Mouse (Mus musculus): ENCODE data around the gene AI661453.

AI661453 gene

DNA sequence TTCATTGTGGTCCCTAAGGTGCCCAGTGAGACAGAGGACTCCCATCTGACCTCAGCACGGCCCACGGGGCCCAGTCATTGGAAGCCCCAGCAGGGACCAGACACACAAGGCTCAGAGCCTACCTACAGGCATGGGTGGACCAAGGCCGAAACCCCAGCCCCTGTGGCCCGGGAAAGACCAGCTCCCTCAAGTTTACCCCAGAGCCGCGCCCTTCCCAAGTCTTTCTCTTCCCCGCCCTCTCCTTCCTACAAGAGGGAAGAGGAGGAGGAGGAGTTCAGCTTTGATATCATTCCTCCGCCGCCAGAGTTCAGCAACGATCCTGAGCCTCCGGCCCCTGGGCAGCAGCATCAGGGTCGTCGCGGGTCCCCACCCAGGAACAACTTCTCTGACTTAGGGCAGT is 31.6 kb downstream of the AI661453 start:
- DNase-seq = no peak

DNA sequence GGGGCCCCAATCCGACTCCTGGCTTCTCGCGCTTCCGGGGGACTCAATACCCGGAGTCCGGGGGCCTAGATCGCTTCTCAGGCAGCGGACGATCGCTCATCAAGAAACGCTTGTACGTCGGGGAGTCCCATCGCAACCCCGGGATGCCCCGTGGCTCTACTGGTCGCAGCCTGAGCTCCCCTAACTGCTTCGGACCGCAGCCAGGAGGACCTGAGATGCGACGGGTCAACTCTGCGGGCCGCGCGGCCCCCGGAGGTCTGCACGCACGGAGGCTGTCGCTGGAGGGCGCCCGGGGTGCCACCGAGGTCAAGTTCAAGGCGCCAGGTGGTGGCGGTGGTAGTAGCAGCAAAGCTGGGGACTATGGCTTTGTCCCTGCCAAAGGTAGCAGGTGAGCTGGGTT is 32.1 kb downstream of the AI661453 start:
- peak; percentile 30 for DNase-seq

DNA sequence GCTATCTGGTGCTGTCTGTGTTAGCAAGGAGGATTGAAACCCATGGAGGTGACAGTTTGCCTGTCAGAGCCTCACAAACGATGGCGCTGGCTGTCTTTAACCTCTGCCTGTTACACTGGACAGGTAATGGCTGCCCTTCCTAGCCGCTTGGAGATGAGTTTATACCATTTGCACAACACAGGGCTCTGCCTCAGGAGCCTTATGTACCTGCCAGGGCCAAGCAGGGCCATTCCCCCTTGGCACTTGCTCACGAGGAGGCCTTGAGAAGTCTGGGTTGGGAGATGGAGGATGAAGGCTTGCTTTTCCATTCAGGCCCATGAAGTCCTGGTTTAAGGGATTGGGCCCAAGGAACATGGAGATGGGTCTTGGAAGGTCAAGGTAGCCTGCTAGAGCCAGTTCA is 33.2 kb downstream of the AI661453 start:
- DNase-seq = no peak

DNA sequence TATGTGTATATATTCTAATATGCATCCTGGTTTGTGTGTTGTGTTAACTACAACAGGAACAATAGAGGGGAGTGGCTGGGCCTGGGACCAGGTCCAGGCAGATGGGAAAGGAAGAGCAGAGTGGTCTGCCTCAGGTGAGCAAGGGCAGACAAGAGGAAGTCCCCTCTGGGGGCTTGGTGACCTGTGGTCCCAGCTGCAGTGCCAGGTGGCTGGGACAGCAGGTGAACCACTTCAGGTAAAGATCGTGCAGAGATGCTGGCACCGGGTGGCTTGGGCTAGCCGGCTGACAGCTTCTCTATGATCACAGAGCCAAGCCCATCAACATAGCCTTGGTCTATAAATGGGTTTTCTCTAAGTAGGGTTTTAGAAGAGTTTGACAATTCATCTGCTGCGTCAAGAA is 33.7 kb downstream of the AI661453 start:
- DNase-seq = peak; percentile 81

DNA sequence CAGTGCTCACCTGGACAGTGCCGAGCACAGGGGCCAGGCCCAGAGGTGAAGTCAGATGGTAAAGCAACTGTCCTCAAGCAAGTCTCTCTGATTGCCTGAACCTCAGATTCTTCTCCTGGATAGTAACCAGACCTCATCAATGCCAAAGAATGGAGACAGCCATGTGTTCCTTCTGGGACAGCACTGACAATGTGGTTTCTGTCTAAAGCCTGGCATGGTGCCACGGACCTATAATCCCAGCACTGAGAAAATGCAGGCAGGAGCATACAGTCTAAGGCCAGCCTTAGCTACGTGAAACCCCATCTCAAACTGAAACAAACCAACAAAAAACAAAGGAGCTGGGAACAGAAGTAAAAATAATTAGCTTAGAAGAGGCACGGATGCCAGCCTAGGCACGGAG is 34.3 kb downstream of the AI661453 start:
- DNase-seq = peak; percentile 87

DNA sequence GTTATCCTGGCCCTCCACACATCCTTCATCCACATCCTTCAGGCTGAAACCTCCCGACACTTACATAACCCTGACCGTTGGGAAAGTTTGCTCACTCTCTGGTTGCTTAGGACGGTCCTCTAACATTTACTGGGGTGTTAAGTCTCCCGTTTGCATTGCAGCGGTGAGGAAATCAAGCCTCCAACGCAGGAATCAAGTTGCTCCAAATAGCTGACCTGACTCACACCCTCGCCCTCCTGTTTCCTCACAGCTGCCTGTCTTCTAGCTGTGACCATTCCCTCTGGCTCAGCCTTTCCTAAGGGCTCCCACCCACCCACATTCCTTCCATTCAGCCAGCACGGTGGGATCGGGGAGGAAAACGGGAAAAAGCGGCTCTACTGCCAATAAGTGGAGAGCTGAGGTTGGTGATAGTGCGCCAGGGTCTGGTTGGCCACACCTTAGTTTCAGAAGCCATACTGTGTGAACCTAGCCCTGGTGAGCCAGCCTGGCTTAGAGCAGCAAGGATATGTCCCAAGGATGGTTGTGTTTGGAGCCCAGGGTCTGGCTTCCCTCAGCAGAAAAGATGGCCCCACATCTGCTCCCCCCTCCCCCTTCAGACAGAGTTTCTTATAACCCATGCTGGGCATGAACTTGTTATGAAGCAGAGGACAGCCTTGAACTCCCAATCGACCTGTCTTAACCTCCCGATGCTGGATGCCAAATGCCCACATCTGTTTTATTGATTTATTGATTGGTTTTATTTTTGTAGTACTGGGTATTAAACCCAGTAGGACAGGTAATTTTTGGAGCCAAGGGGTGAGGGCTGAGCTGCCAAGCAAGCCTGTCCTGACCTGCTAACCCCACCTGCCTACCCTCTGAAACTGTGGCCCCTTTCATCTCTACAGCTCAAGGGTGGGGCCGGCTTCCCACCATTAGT is 36.3 kb downstream of the AI661453 start:
- no peak for DNase-seq

DNA sequence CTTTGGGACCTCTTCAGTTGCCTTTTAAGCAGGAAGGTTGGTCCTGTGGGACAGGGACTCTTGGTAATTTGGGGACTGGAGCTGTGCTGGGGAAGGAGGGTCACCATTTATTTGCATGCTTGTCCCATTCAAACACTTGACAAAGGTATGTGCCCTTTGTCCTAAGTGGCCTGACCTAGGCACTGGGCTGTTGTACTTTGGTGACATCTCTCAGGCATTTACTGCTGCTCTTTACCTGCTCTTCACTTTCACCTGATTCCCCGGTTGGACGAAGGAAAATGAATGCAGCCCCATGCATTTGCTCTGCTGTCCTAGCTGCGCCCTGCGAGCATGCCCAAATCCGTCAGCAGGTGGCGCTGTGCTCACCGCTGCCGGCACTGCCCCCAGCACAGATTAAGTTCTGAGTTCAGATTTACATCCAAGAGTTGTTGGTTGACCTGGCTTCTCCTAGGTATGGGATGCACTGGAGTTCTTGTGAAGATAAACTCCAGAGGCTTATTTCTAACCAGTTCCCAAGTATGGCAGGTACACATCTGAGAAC is 37.1 kb downstream of the AI661453 start:
- no peak for DNase-seq

DNA sequence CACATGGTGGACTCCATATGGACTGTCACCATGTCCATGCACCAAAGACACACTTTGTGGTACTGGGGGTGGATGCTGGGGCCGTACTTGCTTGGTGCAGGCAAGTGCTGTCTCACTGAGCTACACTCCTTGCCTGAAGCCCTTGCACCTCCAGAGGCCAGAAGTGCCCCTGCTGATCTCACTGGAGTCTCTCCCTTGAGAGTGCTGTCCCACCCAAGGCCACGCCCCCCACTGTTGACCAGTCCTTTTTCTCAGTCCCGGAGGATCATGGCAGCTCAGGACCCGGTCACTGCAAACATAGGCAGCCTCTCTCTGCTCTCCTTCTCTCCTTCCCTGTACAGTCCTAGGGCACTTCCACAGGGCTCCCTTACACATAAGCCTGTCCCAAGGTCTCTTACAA is 37.8 kb downstream of the AI661453 start:
- no peak for DNase-seq

DNA sequence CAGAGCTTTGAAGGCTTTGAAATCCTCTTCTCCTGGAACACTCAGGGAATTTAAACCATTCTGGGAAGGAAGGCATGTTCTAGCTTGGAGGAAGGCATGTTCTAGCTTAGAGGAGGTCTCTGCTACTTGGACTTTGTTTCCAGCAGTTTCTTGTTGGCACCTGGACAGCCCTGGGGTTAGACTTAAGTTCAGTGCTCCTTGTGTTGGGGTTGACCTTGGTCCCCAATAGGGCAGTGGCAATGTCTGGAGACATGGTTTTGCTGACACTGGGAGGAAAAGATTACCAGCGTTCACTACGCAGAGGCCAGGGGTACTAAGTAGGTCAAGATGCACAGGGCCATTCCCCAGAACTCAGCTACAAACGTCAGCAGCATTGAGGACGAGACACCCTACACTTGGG is 38.8 kb downstream of the AI661453 start:
- no peak for DNase-seq

DNA sequence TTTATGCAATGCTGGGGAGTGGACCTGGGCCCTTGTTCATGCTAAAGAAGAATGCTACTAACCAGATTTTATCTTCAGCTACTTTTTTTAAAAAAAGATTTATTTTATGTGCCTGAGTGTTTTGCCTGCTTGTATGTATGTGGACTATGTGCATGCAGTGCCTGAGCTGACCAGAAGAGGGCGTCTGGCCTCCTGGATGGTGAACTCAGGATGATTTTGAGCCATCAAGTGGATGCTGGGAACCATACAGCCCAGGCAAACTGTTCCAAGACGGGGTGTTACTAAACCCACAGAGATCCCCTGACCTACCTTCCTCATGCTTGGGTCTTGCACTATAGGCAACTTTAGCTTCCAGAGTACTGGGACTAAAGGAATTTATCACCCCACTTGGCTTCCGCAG is 39.3 kb downstream of the AI661453 start:
- no peak for DNase-seq

DNA sequence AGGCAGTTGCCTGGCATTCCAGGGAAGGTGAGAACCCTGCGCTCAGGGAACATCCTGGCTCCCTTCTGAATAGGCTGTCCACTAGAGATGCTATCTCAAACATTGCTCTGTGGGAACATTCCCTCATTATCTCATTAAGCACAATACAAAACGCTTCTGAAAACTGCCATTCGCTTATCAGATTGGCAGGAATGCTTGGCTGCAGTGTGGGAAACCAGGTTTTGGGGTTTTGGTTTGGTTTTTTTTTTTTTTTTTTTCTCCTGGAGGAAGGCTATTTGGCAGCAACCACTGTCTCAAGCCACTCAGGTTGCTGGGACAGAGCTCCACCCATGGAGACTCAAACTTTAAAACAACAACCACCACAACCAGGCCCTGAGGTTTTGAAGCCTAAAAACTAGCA is 43.5 kb downstream of the AI661453 start:
- no peak for DNase-seq

DNA sequence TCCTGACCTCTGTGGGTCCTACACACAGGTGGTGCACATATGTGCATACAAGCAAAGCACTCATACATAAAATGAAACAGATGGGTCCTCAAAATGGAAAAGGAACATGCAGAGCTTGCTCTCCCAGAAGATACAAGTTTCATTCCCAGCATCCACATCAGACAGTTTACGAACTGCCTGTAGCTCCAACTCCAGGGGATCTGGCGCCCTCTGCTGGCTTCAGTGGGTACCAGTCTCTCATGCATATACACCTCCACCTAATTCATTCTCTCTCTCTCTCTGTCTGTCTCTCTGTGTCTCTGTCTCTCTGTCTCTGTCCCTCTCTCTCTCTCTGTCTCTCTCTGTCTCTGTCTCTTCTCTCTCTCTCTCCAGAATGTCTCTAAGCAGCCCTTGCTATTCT is 46.0 kb downstream of the AI661453 start:
- DNase-seq = no peak

DNA sequence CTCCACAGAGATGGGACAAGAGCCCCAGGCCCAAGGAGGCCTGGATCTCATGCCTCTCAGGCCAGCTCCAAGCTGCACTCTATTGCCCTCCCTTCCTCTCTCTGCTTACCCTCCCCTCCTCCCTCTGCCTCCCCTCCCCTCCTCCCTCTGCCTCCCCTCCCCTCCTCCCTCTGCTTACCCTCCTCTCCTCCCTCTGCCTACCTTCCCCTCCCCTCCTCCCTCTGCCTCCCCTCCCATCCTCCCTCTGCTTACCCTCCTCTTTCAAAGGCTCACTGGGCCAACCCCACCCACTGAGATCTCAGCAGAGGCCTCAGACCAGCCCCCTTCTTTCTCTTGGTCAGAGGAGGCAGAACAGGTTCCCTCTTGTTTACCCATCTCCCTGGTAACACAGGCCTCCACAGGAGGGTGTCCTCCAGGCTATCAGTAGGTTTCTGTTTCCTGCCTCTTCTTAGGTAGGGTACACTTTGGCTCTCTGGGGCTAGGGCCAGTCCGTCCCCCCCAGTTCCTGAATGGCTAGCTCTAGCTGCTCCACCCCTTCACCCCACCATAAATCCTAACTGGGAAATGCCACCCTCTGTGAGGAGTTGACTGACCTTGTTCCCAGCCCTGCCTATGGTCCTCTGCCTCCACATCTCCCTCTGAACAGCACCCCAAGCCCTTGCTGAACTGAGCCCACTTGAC is 48.0 kb downstream of the AI661453 start:
- no peak for DNase-seq

DNA sequence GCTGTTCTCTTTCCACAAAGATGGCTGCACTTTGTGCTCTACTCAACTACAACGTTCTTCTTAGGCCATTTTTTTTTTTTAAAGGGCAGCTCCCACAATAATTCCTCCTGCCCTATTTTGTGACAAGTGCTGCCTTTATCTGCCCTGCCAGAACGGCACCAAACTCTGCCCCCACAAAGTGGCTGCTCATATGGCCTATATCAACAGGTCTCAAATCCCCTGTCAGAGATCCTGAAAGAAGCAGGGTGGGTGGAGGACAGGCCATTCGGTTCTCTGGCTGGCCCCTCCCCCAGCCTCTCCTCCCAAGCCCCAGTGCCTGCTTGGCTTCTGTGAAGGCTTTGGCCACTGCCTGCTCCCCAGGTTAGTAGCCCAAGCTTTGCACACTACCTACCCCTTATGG is 48.6 kb downstream of the AI661453 start:
- DNase-seq = no peak

DNA sequence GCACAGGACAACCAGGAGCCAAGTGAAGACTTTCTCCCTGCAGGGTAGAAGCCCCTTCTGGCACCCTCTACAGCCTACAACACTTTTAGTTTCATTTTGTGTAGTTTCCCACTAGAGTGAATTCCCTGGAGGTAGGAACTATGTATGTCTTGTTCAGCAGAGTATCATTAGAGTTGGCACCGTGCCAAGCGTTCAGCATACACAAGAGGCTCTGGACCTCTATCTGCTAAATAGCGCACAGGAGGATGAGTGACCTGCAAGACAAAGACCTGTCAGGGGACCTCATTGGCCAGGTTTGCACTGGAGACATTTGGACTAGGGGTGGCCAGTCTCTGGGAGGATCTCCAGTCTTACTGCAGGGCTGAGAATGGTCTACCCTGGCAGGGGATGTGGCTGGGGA is 49.4 kb downstream of the AI661453 start:
- no peak for DNase-seq

DNA sequence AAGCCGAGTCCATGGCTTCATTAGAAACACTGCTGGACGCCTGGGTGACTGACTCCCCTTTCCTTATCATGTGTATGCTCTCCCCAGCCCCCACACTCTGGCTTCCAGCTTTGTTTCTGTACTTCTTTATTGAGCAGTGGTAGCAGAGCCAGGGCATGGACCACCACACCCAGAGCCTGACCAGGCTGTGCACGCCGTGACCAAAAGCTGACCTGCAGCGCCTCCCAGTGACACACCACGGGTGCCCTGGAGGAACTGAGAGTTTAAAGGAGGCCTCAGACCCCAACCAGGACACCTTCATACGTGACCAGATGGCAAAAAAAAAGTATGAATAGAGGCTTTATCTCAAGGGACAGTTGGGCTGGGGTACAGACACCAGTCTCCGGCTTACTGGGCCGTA is 54.4 kb downstream of the AI661453 start:
- no peak for DNase-seq

DNA sequence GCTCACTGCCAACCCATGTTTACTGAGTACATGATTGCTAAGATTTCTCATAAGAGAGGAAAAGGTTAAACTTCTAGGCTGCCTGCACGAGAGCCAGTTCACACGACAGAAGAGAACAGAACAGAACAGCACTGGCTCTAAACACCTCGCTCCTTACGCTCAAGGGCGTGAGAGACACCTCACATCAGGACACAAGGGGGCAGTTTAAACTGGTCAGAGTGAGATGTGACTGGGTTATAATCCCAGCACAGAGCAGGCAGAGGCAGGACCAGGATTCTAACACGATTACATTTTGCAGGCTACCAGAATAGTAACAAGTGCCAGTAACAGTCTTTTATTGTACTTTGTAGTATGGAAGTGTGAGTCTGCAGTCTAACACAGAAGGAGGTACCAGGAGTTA is 56.3 kb downstream of the AI661453 start:
- DNase-seq = no peak

DNA sequence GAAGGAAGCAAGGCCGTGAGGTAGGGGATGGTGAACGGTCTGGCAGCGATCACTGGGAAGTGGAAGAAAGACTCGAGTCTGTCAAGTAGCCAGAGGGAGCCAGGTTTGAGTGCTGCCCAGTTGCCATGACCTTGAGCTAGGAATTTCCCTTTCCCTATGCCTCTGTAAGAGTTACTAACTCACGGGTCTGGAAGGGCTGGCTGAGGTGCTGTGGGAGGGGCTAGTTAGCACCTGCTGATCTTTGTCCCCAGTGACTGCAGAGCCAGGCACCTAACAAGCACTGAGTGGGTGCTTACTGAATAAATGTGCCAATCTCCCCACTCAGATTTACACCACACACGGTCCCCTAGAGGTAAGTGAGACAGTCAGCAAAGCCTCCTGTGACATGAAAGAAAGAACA is 57.2 kb downstream of the AI661453 start:
- DNase-seq = no peak

DNA sequence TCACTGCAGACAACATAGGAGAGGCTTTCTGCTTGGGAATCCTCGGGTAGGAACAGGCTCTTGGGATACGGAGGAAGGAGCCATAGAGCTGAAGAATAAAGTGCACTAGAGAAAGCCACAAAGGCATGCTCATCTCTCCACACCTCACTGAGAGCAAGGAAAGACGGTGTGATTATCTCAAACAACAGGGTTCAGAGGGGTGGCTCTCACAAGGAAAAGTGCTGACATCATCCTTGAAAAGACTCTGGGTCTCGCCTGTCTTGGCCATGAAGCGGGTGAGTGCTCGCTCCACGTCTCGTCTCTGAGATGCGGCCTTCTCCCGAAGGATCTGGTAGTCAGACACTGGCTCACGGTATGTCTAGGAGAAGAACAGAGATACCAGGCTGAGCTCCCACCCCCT is 57.7 kb downstream of the AI661453 start:
- DNase-seq = no peak

DNA sequence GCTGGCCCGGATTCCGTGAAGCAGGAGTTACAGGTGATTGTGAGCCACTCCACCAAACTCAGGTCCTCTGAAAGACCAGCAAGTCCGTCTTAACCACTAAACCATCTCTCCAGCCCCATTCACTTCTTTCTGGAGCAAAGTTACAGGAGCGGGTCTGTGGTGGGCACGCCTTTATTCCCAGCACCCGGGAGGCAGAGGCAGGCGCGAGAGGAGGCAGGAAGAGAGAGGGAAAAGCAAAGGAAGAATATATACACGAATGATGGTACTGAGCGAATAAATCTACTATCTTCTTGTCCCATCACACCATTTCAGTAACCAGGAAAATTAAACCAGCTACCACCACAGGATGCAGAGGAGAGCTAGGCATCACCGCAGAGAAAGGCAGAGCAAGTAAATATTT is 65.1 kb downstream of the AI661453 start:
- DNase-seq = no peak

DNA sequence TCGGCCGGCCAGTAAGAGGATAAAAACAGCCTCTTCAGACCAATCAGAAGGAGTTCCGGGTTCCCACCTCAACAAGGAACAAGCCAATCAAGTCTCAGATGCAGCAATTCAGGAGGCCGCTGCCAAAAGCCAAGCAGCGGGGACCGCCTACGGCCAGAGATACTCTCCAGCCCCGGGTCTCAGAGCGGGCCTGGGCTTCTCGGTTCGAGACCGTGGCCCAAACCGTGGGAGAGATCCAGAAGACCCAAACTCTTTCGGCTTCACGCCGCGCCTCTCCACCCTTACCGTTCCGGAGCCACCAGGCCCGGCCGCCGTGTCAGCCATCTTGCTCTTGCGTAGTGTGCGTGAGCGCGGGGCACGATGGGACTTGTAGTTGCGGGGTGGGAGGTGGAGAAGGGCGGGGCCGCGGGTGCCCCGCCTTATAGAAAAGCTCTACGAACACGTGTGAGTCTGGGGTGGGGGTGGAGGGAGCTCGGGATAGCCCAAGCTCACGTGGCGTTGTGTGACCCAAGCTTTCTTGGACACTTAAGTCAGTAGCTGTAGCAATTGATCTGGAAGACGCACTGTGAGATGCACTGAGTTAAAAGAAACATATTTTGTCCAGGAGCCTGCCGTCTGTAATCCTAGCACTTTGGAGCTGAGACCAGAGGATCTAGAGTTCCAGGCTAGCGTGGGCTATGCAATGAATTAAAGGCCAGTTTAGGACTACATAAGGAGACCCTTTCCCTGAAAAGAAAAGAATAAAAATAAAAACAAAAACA is 65.7 kb downstream of the AI661453 start, which contains the start of gene Taf8:
Gene Taf8 (minus strand): TSS at position 347 of the 761 bp plus-strand sequence.
- DNase-seq = peak; percentile 90

DNA sequence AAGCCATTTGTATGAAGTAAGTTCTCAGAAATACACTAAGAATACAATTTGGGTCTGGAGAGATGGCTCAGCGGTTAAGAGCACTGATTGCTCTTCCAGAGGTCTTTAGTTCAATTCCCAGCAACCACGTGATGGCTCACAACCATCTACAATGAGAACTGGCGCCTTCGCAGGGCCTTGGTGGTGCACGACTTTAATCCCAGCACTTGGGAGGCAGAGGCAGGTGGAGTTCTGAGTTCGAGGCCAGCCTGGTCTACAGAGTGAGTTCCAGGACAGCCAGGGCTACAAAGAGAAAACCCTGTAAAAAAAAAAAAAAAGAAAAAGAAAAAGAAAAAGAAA is 66.3 kb downstream of the AI661453 start:
- DNase-seq = peak; percentile 36

DNA sequence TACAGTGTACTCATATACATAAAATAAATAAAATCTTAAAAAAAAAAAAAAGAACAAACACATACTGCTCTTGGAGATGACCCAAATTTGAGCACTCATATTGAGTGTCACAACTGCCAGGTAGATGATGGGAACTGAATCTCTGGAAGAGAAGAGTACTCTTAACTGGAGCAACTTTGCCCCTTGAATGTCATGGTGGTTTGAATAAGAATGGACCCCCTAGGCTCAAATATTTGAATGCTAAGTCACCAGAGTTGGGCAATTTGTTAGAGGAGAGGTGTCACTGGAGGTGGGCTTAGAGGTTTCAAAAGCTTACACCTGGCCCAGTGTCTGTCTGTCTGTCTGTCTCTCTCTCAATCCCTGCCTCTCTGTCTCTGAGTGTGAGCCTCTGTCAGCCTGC is 67.3 kb downstream of the AI661453 start:
- DNase-seq = no peak

DNA sequence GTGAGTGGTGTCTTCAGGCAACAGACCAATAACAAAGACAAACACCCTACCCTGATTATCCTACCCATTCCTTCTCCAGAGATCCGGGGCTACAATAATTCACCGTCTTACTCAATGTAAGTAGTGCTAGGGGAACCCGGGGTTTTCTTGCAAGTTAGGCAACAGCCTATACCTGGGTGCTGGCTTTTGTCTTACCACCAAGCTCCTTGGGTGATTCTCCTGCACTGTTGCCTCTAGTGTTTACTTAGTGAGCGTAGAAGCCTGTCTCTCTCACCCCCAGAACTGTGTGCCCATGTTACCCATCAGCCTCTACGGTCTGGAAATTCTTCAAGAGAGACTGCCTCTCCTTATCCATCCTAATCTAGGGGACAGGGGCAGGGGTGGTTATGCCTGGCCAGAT is 67.8 kb downstream of the AI661453 start:
- DNase-seq = no peak
